Mouse (Mus musculus) thymus, postnatal 0 days (tissue): ENCODE measurements at regions not wholly inside any gene's neighbourhood (a gene's known extent, or its start where the extent isn't known, plus 50 kb on each side); places are given as distances from the start of the nearest gene placed in this dataset.

Experiments used
- DNase-seq: peaks from one replicate; pipeline ENCODE4 v3.0.0-alpha.2; 2015; ENCODE audit warnings: low spot score

GRCm38 (mm10) chr15:94219907-94220306 lies 245.3 kb downstream of the Adamts20 start:
- DNase-seq = no peak

GRCm38 (mm10) chr15:94216703-94217102 lies 248.5 kb downstream of the Adamts20 start:
- no peak for DNase-seq

- DNase-seq = peak; percentile 89
Observed at GRCm38 (mm10) chr15:94214440-94214839, 250.8 kb downstream of the Adamts20 start.

- peak; percentile 70 for DNase-seq
Observed at GRCm38 (mm10) chr15:94213393-94213792, 251.8 kb downstream of the Adamts20 start.

- DNase-seq = no peak
Observed at GRCm38 (mm10) chr15:94208476-94208875, 256.7 kb downstream of the Adamts20 start.

- DNase-seq = no peak
Observed at GRCm38 (mm10) chr15:94206454-94206853, 258.8 kb downstream of the Adamts20 start.

GRCm38 (mm10) chr15:94205309-94205893 lies 259.8 kb downstream of the Adamts20 start:
- DNase-seq = no peak

- DNase-seq = no peak
Observed at GRCm38 (mm10) chr15:94190081-94190488, 275.1 kb downstream of the Adamts20 start.

GRCm38 (mm10) chr15:94187588-94187987 lies 277.6 kb downstream of the Adamts20 start:
- peak; percentile 79 for DNase-seq

GRCm38 (mm10) chr15:94183663-94184375 lies 281.4 kb downstream of the Adamts20 start:
- no peak for DNase-seq

- no peak for DNase-seq
Observed at GRCm38 (mm10) chr15:94174083-94174482, 291.1 kb downstream of the Adamts20 start.

- DNase-seq = no peak
Observed at GRCm38 (mm10) chr15:94160806-94161205, 304.4 kb downstream of the Adamts20 start.

- DNase-seq = peak; percentile 16
Observed at GRCm38 (mm10) chr15:94139534-94139958, 325.7 kb downstream of the Adamts20 start.

- DNase-seq = no peak
Observed at GRCm38 (mm10) chr15:94137159-94137952, 327.9 kb downstream of the Adamts20 start.

- no peak for DNase-seq
Observed at GRCm38 (mm10) chr15:94112801-94113200, 352.4 kb downstream of the Adamts20 start.

GRCm38 (mm10) chr15:94107186-94107716 lies 358.0 kb downstream of the Adamts20 start:
- no peak for DNase-seq

GRCm38 (mm10) chr15:94090644-94091043 lies 374.6 kb downstream of the Adamts20 start:
- DNase-seq = no peak

GRCm38 (mm10) chr15:94089856-94090255 lies 375.4 kb downstream of the Adamts20 start:
- DNase-seq = peak; percentile 79

- no peak for DNase-seq
Observed at GRCm38 (mm10) chr15:94082369-94082768, 382.8 kb downstream of the Adamts20 start.

- DNase-seq = no peak
Observed at GRCm38 (mm10) chr15:94077056-94077455, 388.2 kb downstream of the Adamts20 start.

- no peak for DNase-seq
Observed at GRCm38 (mm10) chr15:94074161-94074950, 390.9 kb downstream of the Adamts20 start.
